Mouse (Mus musculus) MEL (cell line): Measurements from ENCODE around the gene Vmn1r40.

ENCODE experiments used
- CTCF ChIP-seq, 3 experiments: IDR thresholded peaks in 2 of 3; conservative IDR thresholded peaks in 1 of 3; 2 replicates each; pipeline ENCODE4 v1.5.1; 2011 to 2012; ENCODE audit warnings: low read length in 3 of 3, low read depth in 2 of 3, mild to moderate bottlenecking in 2 of 3, improper control_type of control experiment in 1 of 3, inconsistent platforms in 1 of 3, mixed read lengths in 1 of 3, moderate library complexity in 1 of 3; ENCODE audit not compliant: control insufficient read depth in 1 of 3, insufficient read depth in 1 of 3, poor library complexity in 1 of 3, severe bottlenecking in 1 of 3
- EP300 ChIP-seq, 2 experiments: IDR thresholded peaks; 2 replicates each; pipeline ENCODE4 v1.6.1; 2011; ENCODE audit warnings: improper control_type of control experiment in 2 of 2, low read length in 2 of 2, low read depth in 1 of 2, mild to moderate bottlenecking in 1 of 2
- JUND ChIP-seq: IDR thresholded peaks from 2 replicates; pipeline ENCODE4 v1.6.1; 2011; ENCODE audit warnings: low read depth, mild to moderate bottlenecking, improper control_type of control experiment, low read length
- MYC ChIP-seq: IDR thresholded peaks from 2 replicates; pipeline ENCODE4 v1.6.1; 2011; ENCODE audit warnings: low read depth, mild to moderate bottlenecking, low read length, improper control_type of control experiment, moderate library complexity
- POLR2A ChIP-seq, 2 experiments: IDR thresholded peaks; 2 replicates each; pipeline ENCODE4 v1.6.1; 2011 to 2012; ENCODE audit warnings: low read length in 2 of 2, mild to moderate bottlenecking in 2 of 2, control low read depth in 1 of 2, improper control_type of control experiment in 1 of 2, low read depth in 1 of 2, moderate library complexity in 1 of 2; ENCODE audit not compliant: control insufficient read depth in 1 of 2, insufficient read depth in 1 of 2, poor library complexity in 1 of 2
- TCF12 ChIP-seq: IDR thresholded peaks from 2 replicates; pipeline ENCODE4 v1.6.1; 2014; ENCODE audit warnings: low read depth, mild to moderate bottlenecking, inconsistent platforms, low read length, improper control_type of control experiment, moderate library complexity

DNA sequence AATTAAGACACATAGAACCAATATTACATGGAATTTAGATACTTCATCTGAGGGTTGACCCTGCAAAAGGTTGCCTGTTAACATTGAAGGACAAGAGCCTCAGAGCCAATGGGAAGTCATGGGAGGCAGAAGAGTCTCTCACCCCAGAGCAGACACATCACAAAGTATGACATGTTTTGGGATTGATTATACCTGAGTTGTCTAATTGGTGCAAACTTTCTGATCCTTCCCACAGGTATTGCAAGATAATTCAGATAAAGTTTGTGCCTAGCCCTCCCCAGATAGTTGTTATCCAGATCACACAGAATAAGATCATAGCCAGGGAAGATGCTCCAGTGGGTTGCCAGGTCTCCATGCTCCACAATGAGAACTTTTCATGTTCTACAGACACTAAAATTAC lies 33.1 kb downstream of the Vmn1r40 start, which contains the start of gene Vmn1r41:
- TF ChIP-seq MYC, result no peak
- TF ChIP-seq CTCF (IDR thresholded peaks at IDR 0.05 in 2 of 3, conservative IDR thresholded peaks at IDR 0.05 in 1 of 3; ENCODE audit: control insufficient read depth in 1 of 3, insufficient read depth in 1 of 3, low read depth in 2 of 3, low read length in 3 of 3, poor library complexity in 1 of 3, severe bottlenecking in 1 of 3), result no peak
- TF ChIP-seq POLR2A (IDR thresholded peaks at IDR 0.05; ENCODE audit: control insufficient read depth in 1 of 2, insufficient read depth in 1 of 2, low read depth in 1 of 2, low read length in 2 of 2, poor library complexity in 1 of 2), result no peak
- no peak for TF ChIP-seq EP300 (IDR thresholded peaks at IDR 0.05; ENCODE audit: low read depth in 1 of 2, low read length in 2 of 2)
- no peak for TF ChIP-seq TCF12
- no peak for TF ChIP-seq JUND
